Mouse (Mus musculus) B cell, adult 2 months (primary cell): ENCODE data around the gene Pde1c.
"Not testable (repeated sequence)": the region's sequence is repeated elsewhere in the genome, so short reads cannot be mapped to it uniquely, and the experiment has no call there.

Experiments
- DNase-seq, 2 experiments: peaks; one replicate each; pipeline ENCODE4 v3.0.0; 2022

Pde1c gene

GRCm38 (mm10) chr6:56568470-56569372 is at the start of gene Pde1c:
Pde1c (minus strand) TSS chr6:56569103.
- peak; percentile 22 to 35 for DNase-seq

GRCm38 (mm10) chr6:56616982-56617613 is 48.2 kb upstream of the Pde1c start:
- DNase-seq = no peak

GRCm38 (mm10) chr6:56616228-56616981 is 47.5 kb upstream of the Pde1c start:
- DNase-seq = no peak

GRCm38 (mm10) chr6:56609529-56609928 is 40.6 kb upstream of the Pde1c start:
- DNase-seq = not testable (repeated sequence)

GRCm38 (mm10) chr6:56608277-56608676 is 39.4 kb upstream of the Pde1c start:
- DNase-seq = peak; percentile 57 to 62

- DNase-seq = no peak
Observed at GRCm38 (mm10) chr6:56579568-56579967, 10.7 kb upstream of the Pde1c start.

- no peak for DNase-seq
Observed at GRCm38 (mm10) chr6:56560891-56561290, 8.0 kb downstream of the Pde1c start.

GRCm38 (mm10) chr6:56560474-56560888 is 8.4 kb downstream of the Pde1c start:
- no peak for DNase-seq

- DNase-seq = no peak
Observed at GRCm38 (mm10) chr6:56558711-56559110, 10.2 kb downstream of the Pde1c start.

GRCm38 (mm10) chr6:56555848-56556247 is 13.1 kb downstream of the Pde1c start:
- no peak for DNase-seq

GRCm38 (mm10) chr6:56555382-56555781 is 13.5 kb downstream of the Pde1c start:
- no peak for DNase-seq

- no peak for DNase-seq
Observed at GRCm38 (mm10) chr6:56551022-56551421, 17.9 kb downstream of the Pde1c start.

GRCm38 (mm10) chr6:56540247-56540646 is 28.7 kb downstream of the Pde1c start:
- no peak for DNase-seq

- no peak for DNase-seq
Observed at GRCm38 (mm10) chr6:56534653-56535052, 34.2 kb downstream of the Pde1c start.

GRCm38 (mm10) chr6:56532257-56532656 is 36.6 kb downstream of the Pde1c start:
- no peak for DNase-seq

GRCm38 (mm10) chr6:56523938-56524866 is 44.7 kb downstream of the Pde1c start:
- no peak for DNase-seq

- no peak for DNase-seq
Observed at GRCm38 (mm10) chr6:56489161-56489560, 79.7 kb downstream of the Pde1c start.

- no peak for DNase-seq
Observed at GRCm38 (mm10) chr6:56485078-56485477, 83.8 kb downstream of the Pde1c start.

- peak; percentile 25 to 32 for DNase-seq
Observed at GRCm38 (mm10) chr6:56480914-56481482, 87.9 kb downstream of the Pde1c start.

- no peak for DNase-seq
Observed at GRCm38 (mm10) chr6:56476581-56476980, 92.3 kb downstream of the Pde1c start.

GRCm38 (mm10) chr6:56458098-56458497 is 110.8 kb downstream of the Pde1c start:
- peak; percentile 3 to 13 for DNase-seq

- no peak for DNase-seq
Observed at GRCm38 (mm10) chr6:56447917-56448316, 121.0 kb downstream of the Pde1c start.
